Mouse (Mus musculus): ENCODE measurements around the gene N4bp2. TPM values are rescaled to one million over a fixed set of nuclear protein-coding genes. Genes with fewer than 3 reads are reported as not detected.
"Not testable (repeated sequence)": the region's sequence is repeated elsewhere in the genome, so short reads cannot be mapped to it uniquely, and the experiment has no call there.

N4bp2 gene
- total RNA-seq (2015; ENCODE audit: low replicate concordance): 53.7 and 59.1 TPM in 2 replicates
- total RNA-seq (2017; ENCODE audit: low replicate concordance): 32.6 and 50.2 TPM in 2 replicates

- ATAC-seq (replicated peaks; ENCODE audit: low FRiP score, poor library complexity, severe bottlenecking): peak; percentile 51
These were observed at the start of gene N4bp2 for GRCm38 (mm10) chr5:65763088-65763915. Gene N4bp2, plus strand, starts transcription at chr5:65763521.

- ATAC-seq (replicated peaks; ENCODE audit: low FRiP score, poor library complexity, severe bottlenecking): no peak
These were observed 48.2 kb upstream of the N4bp2 start for GRCm38 (mm10) chr5:65715084-65715483.

DNA sequence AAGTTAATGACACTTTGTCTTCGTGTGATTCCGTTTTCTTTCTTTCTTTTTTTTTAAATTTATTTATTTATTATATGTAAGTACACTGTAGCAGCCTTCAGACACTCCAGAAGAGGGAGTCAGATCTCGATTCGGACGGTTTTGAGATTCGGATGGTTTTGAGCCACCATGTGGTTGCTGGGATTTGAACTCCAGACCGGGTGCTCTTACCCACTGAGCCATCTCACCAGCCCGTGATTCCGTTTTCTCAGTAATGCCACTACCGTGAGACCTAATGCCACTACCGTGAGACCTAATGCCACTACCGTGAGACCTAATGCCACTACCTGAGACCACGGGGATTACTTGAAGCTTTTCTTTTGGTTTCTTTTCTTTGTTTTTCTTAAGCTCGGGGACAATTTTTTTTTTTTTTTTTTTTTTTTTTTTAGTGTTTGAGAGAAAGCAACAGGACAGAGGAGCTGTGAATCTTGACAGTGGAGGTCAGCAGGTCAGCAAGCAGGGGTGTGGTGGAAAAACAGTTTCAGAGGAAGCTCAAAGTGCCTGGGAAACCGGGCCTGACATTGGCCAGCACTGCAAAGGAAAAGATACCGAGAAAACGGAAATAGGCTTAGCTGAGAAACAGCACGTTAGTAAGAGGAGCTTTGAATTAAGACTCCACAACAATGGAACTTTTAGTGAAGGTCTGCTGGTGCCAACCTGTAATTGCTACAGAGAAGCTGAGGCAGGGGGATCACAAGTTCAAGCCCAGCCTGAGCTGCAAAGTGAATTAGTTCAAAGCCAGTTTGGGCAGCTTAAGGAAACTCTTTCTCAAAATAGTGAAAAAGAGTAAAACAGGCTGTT is 46.0 kb upstream of the N4bp2 start:
- ATAC-seq (replicated peaks; ENCODE audit: low FRiP score, poor library complexity, severe bottlenecking): 0 out of 2 replicates have a peak, but pooled peaks have one; percentile 46

GRCm38 (mm10) chr5:65717903-65718211 is 45.5 kb upstream of the N4bp2 start:
- ATAC-seq (replicated peaks; ENCODE audit: low FRiP score, poor library complexity, severe bottlenecking): not testable (repeated sequence)

DNA sequence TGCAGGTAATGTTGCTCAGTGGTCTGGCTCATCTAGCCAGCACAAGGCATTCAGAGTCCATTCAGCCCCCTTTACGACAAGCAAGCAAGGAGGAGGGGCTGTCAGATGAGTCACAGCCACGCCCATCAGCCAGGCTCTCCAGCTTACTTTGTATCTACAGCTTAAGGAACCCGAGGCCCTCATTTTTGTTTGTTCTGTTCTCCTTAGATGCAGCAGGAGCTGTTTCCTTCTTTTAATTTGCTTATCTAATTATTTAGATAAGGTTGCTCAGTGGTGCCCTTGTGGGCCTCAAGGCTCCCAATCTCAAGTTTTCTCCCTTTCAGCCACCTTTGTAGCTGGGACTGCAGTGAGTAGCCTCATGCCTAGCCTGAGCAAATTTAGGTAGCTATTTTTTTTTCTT is 45.0 kb upstream of the N4bp2 start:
- peak; percentile 68; the same call in 1 of the 2 replicates for ATAC-seq (replicated peaks; ENCODE audit: low FRiP score, poor library complexity, severe bottlenecking)

- peak; percentile 83 for ATAC-seq (replicated peaks; ENCODE audit: low FRiP score, poor library complexity, severe bottlenecking)
These were observed 38.8 kb upstream of the N4bp2 start for GRCm38 (mm10) chr5:65724311-65725054.

GRCm38 (mm10) chr5:65731173-65732007 is 31.9 kb upstream of the N4bp2 start:
- peak; percentile 97 for ATAC-seq (replicated peaks; ENCODE audit: low FRiP score, poor library complexity, severe bottlenecking)

GRCm38 (mm10) chr5:65735601-65736000 is 27.7 kb upstream of the N4bp2 start:
- ATAC-seq (replicated peaks; ENCODE audit: low FRiP score, poor library complexity, severe bottlenecking): no peak

DNA sequence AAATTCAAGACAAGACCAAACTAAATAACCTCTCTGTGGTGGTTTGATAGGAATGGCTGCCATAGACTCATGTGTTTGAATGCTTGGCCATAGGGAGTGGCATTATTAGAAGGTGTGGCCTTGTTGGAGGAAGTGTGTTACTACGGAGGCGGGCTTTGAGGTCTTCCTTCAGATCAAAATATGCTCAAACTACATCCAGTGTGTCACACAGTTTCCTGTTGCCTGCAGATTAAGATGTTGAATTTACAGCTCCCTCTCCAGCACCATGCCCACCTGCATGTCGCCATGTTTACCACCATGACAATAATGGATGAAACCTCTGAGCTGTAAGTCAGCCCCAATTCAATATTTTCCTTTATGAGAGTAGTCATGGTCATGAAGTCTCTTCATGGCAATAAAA is 24.0 kb upstream of the N4bp2 start:
- no peak for ATAC-seq (replicated peaks; ENCODE audit: low FRiP score, poor library complexity, severe bottlenecking)

- ATAC-seq (replicated peaks; ENCODE audit: low FRiP score, poor library complexity, severe bottlenecking): no peak
These were observed 16.4 kb upstream of the N4bp2 start for GRCm38 (mm10) chr5:65746908-65747307.

GRCm38 (mm10) chr5:65748386-65748785 is 14.9 kb upstream of the N4bp2 start:
- no peak for ATAC-seq (replicated peaks; ENCODE audit: low FRiP score, poor library complexity, severe bottlenecking)

- ATAC-seq (replicated peaks; ENCODE audit: low FRiP score, poor library complexity, severe bottlenecking): no peak
These were observed 14.4 kb upstream of the N4bp2 start for GRCm38 (mm10) chr5:65748880-65749279.

GRCm38 (mm10) chr5:65752021-65752420 is 11.3 kb upstream of the N4bp2 start:
- no peak; the same call in 1 of the 2 replicates for ATAC-seq (replicated peaks; ENCODE audit: low FRiP score, poor library complexity, severe bottlenecking)

- ATAC-seq (replicated peaks; ENCODE audit: low FRiP score, poor library complexity, severe bottlenecking): no peak
These were observed 7.5 kb upstream of the N4bp2 start for GRCm38 (mm10) chr5:65755859-65756258.

- ATAC-seq (replicated peaks; ENCODE audit: low FRiP score, poor library complexity, severe bottlenecking): no peak
These were observed 6.2 kb upstream of the N4bp2 start for GRCm38 (mm10) chr5:65757110-65757509.

DNA sequence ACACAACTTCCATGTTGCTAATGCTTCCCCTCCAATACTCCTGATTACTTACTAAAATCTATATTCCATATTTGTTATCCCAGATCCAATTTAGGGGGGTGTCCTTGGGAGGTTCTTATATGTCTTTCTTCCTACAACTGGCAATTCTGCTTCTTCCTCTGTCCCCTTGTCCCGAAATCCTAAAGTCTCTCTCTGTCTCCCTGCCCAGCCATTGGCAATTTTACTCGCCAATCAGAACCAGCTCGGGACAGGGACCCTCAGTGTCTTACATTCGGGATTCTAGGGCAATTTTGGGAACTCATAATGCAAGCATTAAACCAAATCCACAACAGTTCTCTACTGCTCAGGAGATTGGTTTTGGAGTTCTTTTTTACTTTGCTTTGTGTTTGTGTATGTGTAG is 3.3 kb upstream of the N4bp2 start:
- ATAC-seq (replicated peaks; ENCODE audit: low FRiP score, poor library complexity, severe bottlenecking): no peak

GRCm38 (mm10) chr5:65760599-65760998 is 2.7 kb upstream of the N4bp2 start:
- ATAC-seq (replicated peaks; ENCODE audit: low FRiP score, poor library complexity, severe bottlenecking): no peak

DNA sequence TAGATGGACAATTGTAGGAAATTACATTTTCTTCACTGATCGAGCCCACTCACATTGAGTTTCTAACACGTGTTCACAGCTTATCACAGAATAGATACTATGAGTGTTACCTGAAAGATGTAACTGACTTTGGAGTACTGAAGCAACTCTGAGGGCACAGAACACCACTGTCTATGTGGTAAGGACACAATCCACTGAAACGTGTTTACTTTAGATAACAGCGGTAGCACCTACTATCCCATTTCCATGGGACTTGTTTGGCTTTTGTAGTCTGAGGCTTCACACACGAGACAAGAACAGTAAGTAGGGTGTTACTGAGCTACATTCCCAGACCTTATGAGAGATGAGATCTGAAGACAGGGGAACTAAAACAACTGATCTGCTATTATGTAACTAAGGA is 2.3 kb upstream of the N4bp2 start:
- no peak for ATAC-seq (replicated peaks; ENCODE audit: low FRiP score, poor library complexity, severe bottlenecking)

DNA sequence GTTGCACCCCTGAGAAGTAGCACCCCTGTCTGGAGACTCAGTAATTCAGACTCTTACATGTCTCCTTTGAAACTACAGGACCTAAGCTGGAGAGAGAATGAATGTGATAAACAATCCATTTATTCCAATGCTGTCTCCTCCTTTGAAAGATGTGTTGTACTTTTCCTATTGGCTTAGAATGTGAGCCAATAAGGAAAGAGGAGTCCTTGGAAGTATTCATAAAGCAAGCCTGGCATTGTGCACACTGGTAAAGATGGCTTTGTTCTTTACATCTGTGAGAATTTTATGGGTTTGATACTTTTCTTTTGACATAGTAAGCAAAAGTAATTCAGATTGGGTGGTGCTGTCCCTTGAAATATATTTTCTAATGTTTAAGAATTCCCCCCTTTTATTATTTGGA is 1.4 kb upstream of the N4bp2 start:
- no peak for ATAC-seq (replicated peaks; ENCODE audit: low FRiP score, poor library complexity, severe bottlenecking)

Data from erythroid progenitor cell, adult 5-6 weeks (primary cell).